Mouse (Mus musculus): ENCODE measurements at regions not wholly inside any gene's neighbourhood (a gene's known extent, or its start where the extent isn't known, plus 50 kb on each side); places are given as distances from the start of the nearest gene placed in this dataset.

DNA sequence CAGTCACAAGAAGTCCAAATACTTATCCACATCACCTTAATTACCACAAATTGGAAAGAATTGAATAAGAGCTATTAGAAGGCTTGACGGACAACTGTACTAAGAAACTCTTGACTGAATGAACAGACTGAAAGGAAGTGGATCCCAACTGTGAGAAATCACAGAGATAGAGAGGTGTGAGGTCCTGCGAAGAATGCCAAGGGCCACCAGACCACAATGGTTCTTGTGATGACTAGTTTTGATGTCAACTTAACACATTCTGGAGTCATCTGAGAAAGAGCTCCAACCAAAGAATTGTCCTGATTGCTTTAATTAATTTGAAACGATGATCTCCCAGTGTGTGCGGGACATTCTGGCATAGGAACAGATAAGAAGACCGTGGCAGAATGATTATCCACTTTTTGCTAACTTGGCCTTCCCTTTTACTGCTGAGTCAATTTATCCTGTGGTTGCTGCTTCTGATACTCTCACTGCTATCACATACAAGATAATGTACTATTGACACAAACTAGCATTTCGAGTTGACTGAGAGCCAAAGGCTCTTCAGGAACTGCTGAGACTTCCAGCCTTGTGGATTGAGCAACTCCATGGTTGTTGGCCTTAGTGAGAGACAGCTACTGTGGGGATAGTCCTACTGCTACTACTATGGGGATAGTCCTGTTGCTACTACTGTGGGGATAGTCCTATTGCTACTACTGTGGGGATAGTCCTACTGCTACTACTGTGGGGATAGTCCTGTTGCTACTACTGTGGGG lies 268.5 kb downstream of the Olfr1505 start:
- DNase-seq (ENCODE audit: extremely low spot score, low read depth, low spot score) = no peak

DNA sequence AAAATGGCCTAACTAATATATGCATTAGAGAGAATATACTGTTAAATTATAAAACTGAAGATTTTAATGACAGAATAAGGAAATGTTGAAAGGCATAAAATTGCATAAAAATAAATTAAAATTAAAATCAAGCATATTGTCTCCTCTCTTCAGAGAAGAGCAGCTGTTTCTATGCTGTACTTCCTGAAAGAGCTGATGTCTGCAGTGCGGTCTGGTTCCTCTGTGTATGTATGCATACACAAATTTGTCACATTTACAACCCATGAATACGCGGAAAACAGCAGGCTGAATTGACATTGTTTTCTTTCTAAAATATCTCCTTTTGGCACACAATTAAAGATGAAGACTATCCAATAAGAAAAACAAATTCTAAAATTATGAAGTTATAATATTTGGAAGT lies 278.5 kb downstream of the Olfr1505 start:
- no peak for DNase-seq (ENCODE audit: extremely low spot score, low read depth, low spot score)

DNA sequence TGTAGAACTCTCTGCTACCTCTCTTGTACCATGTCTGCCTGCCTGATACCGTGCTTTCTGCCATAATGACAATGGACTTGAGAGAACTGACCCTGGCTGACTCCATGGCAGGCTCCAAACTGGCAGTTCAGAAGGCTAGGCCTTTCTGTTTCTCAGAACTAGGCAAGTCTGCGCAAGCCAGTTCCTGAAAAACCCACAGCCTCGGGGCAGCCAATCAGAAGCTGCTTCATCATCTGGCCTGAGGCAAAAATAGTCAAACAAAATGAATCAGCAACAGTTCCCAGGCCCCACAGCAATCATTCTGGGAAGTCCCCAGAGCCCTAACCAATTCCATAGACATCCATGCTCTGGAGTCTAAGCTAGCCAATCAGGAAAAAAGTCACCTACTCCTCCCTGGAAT lies 284.5 kb downstream of the Olfr1505 start:
- DNase-seq (ENCODE audit: extremely low spot score, low read depth, low spot score) = no peak

DNA sequence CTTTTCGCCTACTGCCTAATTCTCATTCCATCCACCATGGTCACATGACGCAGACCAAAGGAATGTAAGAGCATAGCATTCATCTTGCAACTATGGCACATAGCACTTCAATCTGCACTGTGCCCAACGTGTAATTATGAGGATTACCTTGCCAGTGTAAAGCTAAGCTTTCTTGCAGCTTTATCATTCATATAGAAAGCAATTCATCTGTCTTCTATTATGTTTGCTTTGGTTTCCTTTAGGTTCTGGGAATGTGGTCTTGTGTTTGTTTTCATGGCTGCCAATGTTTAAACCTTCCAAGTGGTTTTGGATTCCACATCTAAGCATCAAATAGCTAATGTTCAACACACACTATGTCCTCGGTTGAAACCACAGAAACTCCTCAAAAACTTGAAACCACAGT lies 307.2 kb downstream of the Olfr1505 start:
- no peak for DNase-seq (ENCODE audit: extremely low spot score, low read depth, low spot score)

DNA sequence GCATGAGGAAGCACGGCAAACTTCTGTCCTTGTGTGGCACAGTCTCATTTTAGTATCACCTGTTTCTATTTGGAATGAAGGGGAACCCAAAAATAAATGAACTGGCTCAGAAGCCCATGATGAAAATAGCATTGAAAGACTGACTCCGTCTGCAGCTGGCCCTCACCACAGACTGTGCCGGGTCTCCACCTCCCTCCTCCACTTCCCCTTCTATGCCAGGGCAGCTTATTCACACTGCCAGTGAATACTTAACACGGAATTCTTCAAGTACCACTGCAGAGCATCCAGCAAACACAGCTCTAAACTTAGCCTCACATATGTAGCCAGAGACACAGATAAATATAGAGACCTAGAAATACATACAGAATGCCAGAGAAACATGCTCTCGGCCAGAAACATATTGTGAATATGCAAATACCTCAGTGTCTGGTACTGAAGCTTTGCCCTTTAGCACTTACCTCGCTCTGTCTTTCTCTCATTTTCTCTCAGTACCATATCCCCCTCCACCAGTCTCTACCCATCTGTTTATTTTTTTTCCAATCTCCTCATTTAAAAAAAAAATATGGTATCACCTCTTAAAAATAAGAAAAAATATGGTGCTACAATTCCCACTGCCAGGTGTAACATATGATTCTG lies 311.8 kb downstream of the Olfr1505 start:
- no peak for DNase-seq (ENCODE audit: extremely low spot score, low read depth, low spot score)

DNA sequence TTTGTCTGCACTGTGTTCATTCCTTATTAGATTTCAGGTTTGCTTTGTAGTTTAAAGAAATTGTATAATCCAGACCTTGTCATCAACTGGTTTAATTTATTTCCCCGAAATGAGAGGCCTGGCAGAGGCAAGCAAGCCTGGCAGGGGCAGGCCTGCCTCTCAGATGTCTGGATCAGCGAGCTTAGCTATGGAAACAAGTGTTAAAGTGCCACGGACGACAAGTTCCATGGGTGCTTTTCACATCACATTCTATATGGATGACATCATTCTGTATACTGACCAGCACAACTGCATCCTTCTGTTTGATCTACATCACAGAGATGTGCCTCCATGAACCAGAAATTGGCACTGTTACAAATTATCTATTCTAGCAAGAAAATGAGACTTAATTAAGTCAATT lies 312.5 kb downstream of the Olfr1505 start:
- no peak for DNase-seq (ENCODE audit: extremely low spot score, low read depth, low spot score)

DNA sequence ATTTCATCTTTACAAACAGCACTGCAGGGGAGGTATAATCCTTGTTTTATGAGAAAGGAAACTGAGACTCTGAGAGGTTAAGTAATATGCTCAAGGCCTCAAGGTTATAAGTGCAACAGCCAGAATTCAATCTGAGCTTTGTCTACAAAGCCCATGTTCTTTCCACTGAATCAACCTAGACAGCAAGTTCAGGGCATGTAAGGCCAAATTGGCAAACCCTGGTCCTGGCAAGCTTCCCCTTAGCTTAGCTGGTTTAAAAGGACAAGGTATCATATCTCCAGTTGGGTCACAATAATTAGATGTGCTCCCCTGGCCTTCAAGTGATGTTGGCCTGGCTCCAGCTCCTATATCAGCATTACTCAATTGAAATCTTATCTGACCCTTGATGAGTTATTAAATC lies 313.2 kb downstream of the Olfr1505 start:
- no peak for DNase-seq (ENCODE audit: extremely low spot score, low read depth, low spot score)

DNA sequence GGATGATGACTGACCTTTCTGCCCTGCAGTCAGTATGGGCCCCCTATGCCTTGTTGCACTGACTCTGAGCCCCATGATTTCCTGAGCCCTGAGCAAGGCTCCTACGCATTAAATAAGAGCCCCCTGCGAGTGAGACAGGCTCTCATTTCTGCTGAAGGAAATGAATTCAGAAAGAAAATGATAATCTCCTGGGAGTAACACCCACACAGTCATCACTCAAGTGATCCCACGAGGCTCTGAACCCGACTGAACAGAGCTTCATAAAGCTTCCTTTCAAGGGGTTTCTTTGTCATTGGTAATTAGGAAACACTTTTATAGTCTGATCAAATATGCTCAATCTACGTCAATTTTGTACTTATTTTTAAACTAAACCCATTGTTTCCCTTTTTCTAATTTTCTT lies 330.2 kb downstream of the Olfr1505 start:
- no peak for DNase-seq (ENCODE audit: extremely low spot score, low read depth, low spot score)

DNA sequence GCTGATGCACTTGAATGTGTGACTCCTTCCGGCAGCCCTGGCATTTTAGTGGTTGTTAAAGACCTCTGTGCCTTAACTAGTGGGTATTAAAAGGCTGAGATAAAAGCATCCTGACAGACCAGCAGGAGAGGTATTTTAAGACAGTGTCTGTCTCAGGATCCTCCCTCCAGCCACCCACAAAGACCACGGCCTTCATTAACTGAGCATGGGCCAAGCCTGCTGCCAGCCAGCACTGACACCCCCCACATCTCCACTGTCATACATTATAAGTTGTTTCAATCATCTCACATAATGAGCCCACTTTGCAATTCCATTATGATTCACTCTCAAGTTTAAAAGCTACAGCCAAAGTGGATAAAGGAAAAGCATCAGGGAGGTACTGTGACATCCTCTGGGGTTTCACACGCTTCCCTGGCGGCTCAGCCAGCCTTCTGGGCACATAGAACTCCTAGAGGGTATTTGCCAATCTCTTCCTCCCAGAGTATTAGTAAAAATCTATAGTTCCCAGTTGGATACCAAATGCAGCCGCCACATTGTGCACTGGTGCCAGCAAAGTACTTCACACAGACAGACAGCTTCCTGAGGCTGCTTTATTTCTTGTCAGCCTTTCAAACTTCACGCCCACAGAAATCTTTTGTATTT lies 333.8 kb downstream of the Olfr1505 start:
- no peak for DNase-seq (ENCODE audit: extremely low spot score, low read depth, low spot score)

DNA sequence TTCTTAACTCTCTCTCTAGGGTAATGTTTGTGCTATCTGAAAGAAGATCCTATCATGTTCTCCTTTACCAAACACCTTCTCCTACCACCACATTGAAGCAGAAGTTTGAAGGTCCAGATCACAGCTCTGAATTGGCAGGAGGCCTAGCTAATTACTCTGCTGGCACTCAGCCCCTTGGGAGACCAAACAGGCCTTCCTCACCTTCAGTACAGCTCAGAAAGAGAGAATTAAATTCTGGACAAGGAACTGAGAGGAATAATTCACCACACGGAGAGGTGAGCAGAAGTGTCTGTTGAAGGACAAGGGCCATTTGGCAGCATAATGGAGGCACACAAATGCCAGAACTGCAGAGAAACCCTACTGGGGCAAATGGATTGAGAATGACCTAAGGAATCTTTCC lies 334.6 kb downstream of the Olfr1505 start:
- no peak for DNase-seq (ENCODE audit: extremely low spot score, low read depth, low spot score)

DNA sequence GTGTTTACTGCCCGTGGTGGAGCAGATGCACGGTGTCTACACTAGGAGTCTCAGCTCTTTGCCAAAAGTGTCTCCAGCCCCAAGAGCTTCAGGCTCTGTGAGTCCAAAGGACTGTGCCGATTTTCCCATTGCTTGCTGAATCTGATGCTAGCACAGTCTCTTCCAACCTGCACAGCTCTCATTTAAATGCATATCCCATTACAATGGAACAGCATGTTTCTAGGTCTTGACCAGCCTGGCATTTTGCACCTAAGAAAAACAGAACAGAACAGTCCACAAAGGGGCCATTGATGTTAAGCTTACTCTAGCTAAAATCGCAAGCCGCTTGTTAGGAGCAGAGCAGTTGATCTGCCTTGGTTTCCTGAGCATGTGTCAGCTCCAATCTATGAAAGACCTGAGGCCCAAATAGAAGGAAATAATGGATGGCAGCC lies 339.2 kb downstream of the Tle4 start:
- DNase-seq (ENCODE audit: extremely low spot score, low read depth, low spot score) = no peak

DNA sequence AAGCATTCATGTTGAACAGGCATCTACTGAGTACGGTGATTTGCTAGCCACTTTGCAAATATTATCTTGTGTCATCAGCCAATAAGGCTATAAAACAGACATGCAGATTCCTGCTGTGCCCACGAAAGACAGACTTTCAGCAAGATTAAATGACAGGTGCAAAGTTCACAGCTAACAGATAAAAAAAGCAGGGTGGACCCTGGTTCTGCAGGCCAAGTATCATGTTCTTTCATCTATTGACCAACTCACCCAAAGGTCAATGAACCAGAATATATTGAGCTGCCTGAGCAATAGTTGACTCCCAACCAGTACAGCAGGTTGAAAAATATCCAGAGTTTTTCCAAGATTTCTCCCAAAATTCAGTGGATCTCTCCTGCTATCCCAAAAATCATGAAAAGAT lies 338.6 kb downstream of the Tle4 start:
- DNase-seq (ENCODE audit: extremely low spot score, low read depth, low spot score) = no peak

DNA sequence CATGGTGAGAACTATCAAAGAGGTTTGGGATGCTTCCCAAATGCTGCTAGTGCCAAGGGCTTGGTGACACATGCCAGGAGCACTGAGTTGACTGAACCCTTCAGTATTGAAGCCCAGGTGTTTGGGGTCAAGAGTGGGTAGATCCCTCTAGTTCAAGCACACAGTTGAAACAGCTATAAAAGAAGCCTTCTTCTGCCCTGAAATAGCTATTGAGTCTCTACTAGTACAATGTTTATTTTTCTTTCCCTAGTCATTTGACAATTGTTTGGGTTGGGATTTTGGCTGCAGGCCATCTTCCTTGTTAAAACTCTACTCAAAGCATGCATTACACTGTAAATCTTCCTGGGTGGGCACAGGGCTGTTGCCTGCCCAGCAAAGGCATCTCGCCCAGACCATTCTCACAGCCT lies 308.5 kb downstream of the Tle4 start:
- DNase-seq (ENCODE audit: extremely low spot score, low read depth, low spot score) = no peak

DNA sequence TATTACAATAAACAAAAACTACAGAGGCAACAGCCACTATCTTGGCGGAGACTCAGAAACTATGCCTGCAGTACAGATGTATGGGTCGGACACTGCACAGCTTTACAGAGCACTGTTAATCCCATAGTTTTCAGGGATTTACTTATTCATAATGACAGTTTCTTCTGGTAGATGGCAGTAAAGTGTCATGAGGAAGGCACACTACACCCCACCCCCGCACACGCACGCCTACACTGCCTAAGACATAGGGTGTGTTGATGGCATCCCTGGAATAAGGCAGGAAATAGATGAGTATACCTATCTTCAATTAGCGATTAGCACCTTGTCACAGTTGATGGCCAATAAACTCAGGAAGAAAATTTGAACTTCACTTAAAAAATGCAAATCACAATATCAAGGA lies 306.9 kb downstream of the Tle4 start:
- no peak for DNase-seq (ENCODE audit: extremely low spot score, low read depth, low spot score)

DNA sequence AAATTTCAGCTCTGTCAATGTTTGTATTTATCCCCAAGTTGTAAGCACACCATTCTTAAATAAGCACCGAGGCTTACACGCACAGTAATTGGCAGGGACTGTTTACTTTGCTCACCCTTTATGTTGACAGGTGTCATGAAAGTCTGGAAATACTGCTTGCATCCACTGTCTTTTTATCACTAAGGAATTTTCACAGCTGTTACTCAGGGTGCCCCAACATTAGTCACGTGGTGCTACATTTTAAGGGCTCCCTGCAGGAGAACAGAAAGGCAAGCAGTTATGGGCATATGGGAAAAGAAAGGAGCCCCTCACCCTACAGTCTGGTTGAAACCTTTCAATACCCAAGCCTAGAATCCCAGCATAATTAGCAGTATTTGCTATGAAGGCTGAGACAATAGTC lies 304.7 kb downstream of the Tle4 start:
- no peak for DNase-seq (ENCODE audit: extremely low spot score, low read depth, low spot score)

DNA sequence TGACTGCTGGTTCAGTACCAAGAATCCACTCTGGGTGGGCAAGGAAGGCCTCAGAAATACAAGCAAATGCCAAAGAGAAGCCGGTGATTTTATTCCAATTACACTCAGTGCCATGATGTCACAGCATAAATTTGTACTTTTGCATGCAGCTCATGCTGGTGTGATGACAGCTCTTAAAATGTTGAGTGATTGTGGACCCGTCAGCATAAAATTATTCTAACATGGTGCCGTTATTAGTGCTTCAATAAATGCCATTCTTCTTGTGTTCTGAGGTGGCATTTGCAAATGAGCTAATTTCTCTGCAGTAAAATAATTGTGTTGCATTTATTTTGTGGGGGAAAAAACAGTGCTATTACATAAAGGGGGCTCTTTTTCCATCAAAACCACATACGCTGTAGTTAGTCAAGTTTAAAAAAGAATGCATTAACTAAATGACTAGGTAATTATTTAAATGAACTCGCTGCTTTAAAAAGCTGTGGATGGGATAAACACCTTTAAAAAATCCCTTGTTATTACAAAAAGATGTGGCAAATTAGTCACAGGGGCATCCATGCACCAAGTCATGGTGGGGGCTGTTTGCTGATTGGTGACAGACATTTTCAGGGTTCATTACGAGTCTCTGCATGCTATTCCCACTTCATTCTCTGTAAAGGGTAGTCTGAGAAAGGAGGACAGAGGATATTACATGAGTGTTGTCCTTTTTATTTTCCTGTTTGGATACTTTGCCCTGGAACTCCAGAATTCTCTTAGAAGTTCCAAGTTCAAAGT lies 296.5 kb downstream of the Tle4 start:
- peak; percentile 18 for DNase-seq (ENCODE audit: extremely low spot score, low read depth, low spot score)

DNA sequence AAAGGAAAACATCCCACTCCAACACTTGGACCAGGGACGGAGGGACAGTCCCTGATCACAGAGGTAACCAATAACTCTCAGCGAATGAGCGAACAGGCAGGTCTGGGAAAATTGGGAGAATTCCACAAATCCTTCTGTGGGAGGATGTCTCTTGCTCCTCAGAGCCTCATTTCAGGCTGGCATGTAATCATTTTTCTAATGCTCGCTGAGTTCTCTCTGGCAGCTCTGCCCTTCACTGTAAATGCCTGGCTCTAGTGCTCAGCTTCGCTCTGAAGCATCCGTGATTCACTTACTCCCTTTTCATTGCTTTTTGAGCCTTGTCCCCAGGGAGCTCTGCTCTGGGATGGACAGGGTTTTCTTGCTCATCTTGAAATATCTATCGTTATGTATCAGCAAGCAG lies 283.6 kb downstream of the Tle4 start:
- no peak for DNase-seq (ENCODE audit: extremely low spot score, low read depth, low spot score)

DNA sequence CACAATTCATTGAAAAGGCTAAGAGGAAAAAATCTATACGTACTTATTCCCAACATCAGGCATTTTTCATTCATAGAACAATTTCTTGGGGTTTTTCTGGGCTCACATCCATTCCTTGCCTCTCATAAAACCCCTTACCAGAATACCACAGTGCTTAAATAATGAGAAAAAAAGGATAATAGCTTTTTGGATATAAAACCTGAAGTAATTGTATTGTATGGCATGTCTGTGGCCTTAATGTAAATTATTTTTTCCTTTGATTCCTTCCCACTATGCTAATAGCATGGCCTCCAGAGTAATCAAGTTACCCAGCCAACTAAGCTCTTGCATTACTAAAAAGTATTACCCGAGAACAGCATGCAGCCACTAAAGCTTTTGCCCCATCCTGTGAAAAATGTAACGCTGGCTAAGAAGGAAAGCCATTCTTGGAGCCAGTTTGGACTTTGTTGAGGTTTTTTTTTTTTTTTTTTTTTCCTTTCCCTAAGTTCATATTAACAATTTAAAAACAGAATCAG lies 278.1 kb downstream of the Tle4 start:
- no peak for DNase-seq (ENCODE audit: extremely low spot score, low read depth, low spot score)

DNA sequence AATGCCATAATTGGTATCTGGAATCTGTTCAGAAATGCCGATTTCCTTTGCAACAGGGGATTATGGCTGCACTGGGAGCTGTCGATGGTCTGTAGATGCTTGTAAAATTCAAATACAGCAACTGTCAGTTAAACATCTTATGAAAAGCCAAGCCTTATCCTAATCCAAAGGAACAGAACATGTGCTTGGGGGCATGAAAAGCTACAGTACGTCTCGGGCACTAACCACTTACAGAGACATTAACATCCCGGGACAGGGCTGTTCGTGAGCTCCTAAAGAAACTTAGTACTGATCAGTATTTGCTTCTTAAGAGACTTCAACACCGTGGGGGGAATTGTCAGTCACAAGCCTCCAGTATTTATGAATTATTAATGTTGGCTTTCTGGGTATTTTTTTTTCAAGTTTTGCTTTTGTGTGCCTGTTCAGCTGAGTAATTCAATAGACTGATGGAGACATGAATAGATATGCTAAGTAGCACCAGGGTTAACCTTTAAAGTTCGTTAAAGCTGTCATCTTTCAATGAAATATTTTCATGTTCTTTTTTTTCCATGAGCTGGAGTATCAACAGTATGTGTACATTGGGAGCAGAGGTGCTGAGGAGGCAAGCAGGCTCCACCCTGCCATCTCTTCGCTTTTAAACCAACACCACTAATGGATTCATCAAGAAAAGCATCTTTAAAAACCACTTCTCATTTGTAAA lies 272.3 kb downstream of the Tle4 start:
- no peak for DNase-seq (ENCODE audit: extremely low spot score, low read depth, low spot score)

DNA sequence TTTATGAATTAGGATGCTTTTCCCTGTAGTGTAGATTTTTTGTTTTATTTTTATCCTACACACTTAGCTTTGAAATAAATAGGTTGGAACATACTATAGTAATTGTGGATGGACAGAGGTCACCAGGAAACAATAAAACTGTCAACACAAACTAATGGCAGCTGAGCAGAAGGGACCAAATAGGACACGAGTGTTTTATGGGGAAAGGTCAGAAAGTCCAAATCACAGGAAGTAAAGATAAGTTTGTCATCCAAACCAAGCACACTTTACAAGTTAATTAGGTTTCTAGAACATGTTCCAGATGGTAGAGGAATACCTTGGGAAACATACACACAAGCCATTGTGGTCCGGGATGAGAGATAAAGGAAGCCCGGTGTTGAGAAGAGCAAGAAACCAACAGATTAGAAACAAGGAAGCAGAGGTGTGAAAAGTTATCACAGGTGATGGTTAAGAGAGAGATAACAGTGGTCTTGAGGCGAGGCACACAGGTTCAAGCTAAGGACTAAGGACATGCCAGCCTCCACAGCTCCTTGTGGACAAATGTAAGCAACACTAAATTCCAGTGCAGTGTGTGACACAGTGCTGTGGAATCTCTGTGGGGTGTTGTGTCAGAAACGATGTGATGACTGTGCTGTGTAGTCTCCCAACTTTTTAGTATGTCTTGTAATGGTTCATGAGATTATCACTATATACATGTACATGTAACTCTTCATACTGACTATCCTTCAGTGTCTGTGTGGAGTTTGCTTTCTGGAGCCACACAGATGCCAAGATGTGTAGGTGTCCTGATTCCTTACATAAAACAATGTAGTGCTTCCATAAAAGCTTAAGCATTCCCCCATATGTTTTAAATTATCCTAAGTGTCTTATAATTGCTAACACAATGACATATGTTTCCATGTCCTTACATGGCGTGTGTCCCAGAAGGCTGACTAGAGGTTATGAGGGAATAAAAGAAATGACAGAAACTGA lies 264.5 kb downstream of the Tle4 start:
- peak; percentile 86 for DNase-seq (ENCODE audit: extremely low spot score, low read depth, low spot score)

Data from hindlimb bud, embryonic 11.5 days (tissue).